Mouse (Mus musculus) ovary, postnatal 36 days (tissue): ENCODE measurements around the gene St6galnac4.

Experiments
- DNase-seq: peaks from one replicate; pipeline ENCODE4 v3.0.0; 2022; ENCODE audit warnings: low spot score, mixed read lengths

Gene St6galnac4

DNA sequence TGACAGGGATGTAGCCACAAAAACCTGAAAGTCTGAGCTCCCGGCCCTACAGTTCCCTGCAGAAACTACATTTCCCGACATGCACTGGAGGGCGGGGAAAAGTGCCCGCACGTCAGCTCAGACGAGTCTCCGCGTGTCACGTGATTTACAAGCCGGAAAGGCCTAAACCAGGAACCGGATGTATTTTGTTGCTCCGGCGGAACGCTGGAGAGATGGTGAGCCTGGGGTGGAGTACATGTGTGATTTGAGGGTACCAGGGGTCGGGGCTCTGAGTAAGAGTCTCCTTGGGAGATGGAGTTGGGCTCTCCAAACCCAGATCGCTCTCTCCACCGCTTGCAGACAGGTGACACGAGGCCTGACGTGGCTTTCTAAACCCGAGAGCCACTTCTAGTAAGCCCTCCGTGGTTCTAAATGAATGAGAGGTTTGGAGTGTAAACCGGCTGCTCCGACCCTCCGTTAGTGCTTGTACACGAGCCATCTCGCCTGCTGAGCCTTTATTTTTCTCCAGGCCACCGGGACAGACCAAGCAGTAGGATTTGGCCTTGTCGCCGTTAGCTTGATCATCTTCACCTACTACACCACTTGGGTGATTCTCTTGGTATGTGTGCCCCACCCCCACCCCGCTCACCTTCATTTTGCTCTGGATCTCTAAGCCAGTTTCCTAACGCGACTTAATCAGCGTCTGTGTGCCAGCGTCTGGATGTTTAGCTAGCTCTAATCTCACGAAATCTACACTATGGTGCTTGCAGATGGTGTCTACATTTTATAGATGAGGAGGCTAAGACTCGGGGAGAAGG is 16.0 kb upstream of the St6galnac4 start, which contains the start of gene Dpm2:
Gene Dpm2 (plus strand): TSS at position 161 of the 797 bp plus-strand sequence.
- peak; percentile 83 for DNase-seq

DNA sequence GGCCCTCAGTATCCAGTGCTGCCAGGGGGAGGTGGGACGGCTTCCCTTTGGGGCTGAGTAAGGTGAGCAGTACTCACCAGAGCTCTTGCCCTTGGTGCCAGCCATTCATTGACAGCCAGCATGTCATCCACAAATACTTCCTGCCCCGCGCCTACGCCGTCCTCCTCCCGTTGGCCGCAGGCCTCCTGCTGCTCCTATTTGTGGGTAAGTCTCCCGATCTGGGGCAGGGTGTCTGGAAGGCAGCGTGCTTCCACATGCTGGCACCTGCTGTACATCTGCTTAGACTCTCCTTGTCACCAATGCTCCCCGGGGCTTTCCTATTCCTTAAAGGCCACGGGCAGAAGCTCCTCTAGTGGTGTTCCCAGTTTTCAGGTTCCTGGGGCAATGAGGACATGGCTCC is 14.7 kb upstream of the St6galnac4 start:
- DNase-seq: no peak

DNA sequence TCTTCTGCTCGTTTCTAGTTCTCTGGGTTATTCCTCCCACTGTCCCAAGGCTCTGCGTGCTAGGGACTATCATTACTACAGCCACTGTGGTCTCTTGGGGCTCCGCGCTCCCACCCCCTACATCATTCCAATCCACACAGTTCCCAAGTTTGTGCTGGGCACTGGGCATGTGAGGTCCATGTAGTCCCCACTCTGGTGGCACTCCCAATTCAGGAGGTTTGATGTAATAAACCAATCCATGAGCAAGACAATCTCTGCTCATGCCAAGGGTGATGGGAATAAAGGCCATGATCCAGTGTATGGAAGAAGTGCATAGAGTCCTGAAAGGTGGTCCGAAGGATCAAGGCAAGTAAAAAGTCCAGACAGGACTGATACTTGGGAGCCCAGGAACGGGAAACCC is 12.4 kb upstream of the St6galnac4 start, which contains the start of gene Pip5kl1:
Gene Pip5kl1 (plus strand): TSS at position 301 of the 400 bp plus-strand sequence.
- DNase-seq: no peak

DNA sequence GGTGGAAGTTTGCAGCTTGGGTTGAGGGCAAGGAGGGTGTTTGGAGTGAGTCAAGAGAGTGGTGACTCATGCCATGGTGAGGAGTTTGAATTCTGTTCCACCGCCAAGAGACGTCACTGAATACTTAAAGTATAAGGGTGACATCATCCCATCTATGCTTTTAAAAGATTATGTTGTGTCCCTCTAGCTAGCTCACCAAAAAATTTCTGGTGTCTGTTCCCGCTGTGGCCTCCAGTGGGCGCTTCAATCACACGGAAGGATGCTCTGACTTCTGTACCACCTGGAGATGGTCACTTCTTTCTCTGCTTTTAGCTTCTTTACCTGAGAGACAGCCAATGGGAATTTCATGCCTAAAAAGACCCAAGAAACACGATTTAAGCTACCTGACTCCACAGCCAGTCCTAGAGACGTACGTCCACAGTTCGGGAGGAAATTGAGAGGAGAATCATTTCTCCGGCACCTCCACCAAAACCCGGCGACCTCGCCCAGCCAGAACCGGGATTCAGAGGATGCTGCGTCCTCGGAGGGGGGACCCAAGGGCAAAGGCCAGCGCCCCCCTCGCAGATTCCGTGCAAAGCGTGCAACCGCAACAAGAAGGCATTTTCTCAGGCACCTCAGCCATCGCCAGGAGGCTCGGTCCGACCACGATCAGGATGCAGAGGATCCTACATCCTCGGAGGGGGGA is 11.9 kb upstream of the St6galnac4 start:
- DNase-seq: no peak

DNA sequence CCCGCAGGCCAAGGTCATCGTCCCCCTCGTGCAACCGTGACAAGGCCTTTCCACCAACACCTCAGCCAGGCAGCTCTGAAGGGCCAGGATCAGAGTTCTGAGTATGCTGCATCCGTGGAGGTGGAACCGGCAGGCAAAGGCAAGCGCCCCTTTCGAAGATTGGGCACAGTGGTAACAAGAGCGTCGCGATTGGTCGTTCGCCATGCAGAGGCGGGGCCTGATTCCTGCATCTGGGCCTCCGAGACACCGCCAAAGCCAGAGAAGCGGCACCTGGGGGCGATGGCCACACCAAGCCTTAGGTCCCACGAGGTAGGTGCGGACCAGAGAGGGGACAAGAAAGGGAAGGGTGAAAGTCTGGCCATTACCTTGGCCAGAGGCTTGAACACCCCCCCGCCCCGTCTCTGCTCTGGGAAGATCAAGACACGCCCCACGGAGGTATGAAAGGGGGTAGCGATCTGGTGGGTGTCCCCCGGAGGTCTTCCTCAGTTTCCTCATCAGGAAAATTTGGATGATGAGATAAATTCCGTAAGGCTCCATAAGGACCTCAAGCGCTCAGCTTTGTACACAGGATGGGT is 11.2 kb upstream of the St6galnac4 start, which contains the start of gene 9430097D07Rik:
Gene 9430097D07Rik (minus strand): TSS at position 99 of the 575 bp plus-strand sequence.
- no peak for DNase-seq

DNA sequence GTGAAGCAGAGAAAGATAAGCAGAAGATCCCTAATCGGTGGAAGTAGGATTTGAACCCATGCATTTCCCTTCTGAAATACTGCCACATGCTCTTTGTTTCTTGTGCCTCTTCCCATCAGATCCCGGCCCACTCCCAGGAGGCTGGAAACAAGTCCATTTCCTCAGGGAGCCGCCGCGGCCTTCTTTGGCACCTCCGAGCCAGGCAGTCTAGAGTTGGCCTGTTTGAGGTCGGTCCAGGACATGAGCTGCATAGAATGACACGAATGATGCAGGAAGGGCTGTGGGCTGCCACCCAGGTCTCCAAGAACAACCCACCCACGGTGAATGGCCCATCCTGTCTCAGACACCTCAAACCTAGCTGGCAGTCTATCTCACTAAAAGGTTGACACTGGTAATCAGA is 10.4 kb upstream of the St6galnac4 start:
- DNase-seq: no peak

DNA sequence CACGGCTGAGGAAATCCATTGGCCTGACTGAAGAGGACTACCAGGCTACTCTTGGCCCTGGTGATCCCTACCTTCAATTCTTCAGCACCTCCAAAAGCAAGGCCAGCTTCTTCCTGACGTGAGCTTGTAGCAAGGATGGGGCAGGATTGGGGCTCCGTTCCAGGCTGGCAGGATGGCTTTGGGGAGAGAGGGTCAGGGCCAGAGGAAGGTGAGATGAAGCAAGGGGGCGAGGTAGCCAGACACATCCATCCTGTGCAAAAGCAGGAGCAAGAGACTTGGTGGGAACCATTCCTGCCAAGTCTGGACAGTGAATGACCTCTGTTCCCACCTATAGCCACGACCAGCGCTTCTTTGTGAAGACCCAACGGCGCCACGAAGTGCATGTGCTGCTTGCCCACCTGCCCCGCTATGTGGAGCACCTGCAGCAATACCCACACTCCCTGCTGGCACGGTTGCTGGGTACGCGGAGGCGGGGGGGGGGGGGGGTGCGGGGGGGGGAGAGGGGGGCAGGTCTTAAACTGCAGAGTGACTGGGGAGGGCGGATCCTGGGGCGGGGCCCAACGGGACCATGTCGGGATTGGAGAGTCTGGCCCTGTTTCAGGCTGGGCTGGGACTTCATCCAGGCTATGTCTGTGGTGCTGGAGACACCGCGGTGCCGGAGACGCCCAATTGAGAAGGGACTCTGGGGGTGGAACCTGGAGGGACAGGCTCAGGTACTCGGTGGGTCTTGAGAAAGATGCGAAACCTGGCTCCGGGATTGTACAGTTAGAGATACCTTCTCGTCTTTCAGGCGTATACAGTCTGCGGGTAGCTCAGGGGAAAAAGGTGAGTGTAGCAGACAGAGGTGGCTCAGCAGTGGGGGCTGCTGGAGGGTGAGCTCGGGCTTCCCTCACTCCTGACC is 8.5 kb upstream of the St6galnac4 start:
- DNase-seq: no peak

DNA sequence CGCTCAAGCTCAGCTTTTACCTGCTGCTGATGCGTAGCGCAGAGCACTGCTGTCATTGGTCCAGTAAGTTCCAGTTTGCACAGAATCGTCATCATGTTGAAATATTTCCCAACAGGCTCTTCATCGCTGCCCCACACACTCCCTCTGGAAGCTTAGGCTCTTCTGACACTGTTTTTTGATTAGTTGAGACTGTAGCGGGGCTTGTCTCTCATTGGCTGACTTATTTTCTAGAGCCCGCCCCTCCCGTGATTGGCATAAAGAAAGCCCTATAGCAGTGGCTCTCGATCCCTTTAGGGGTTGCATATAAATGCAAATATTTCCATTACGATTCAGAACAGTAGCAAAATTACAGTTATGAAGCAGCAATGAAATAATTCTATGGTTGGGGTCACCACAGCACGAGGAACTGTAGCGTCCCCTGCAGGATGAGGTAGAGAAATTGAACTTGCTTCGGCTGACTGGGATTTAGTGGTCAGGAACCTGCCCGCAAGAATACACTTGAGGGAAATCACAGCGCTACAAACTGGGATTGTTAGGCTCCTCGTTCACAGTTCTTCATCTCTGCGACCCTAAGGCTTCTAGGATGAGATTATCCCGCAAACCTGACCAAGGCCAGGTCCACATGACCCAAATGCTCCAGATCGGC is 5.3 kb upstream of the St6galnac4 start:
- no peak for DNase-seq

DNA sequence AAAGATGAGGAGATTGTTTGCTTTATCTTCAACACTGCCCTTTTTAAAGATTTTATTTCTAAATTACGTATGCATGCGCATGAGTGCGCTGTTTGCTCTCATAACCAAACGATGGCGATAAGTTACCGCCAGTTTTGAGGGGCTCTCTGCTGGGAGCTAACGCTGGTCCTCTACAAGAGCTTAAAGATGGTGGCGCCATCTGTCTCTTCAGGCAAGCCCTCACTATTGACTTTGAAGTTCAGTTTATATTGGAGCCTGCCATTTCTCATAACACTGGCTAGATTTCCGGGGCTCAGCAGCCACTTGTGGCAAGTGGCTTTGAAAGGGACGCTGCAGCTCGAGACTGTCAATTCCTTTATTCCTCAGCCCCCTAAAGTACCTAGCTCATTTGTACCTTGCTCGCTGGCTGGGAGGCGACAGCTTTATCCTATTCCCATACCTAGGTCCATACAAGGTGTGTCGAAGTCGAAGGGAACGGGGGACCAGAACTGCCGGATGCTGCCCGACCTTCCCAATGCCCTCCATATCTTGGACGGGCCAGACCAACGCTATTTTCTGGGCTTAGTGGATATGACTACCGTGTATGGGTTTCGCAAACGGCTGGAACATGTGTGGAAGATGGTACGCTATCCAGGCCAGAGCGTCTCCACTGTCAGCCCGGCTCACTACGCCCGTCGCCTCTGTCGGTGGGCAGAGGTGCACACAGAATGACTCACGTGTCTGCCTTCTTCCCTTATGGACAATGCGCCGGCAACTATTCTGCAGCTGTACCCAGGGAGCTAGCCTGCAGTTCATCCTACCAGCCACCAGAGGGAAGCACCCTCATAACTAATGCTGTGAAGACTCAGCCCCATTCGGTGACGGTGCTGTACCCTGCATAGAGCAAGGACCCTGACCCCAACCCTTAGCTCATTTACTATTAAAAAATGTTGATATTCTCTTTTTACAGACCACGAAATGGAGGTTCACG is 3.8 kb upstream of the St6galnac4 start:
- peak; percentile 68 for DNase-seq

DNA sequence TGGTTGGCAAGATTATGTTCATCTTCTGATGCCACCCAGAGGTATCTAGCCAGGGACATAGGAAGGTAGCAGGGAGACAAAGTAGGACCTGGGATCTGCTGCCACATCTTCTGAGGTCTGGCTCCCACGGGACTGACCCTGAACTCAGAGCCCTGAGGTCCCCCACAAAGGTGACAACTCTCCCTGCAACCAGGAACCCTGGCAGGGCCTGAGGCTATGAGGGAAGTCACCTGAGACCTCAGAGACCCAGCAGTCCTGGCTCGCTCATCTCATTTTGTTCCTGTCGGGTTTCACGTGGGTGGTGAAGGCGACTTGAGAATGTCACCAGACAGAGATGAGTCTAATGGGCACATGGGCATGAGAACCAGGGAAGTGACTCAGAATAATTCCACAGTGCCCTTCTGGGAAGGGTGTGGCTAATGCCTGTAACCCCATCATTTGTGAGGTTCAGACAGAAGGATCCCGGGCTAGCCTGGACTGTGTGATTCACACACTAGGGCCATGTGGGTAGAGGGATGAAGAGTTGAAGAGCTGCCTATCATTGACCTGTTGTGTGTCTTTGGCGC is 1.7 kb upstream of the St6galnac4 start:
- DNase-seq: no peak

DNA sequence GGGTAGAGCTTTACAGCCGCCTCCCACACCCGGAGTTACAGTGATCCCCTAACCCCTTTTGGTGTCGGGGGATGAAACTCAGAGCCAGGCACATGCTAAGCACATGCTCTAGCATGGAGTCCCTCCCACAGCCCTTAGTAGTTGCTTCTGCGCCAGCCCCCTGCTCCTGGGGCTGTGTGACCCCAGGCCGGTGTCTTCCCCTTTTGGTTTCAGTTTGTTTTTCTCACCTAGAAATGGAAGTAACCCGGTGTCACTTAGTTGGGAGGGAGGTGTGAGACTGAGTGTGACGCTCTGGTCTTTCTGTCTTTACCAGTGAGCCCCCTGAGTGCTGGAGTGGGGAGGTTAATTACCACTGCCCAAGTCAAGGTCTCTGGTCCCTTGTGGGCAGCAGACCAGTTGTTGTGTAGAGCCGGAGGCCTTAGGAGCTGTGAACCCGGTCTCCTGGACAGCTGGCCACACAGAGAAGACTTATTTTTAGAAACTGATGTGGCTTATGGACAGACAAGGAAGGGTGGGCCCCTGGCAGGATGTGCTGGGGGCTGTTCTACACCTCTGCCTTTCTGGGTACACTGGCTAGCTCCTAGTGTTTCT is 931 bp downstream of the St6galnac4 start:
- no peak for DNase-seq

DNA sequence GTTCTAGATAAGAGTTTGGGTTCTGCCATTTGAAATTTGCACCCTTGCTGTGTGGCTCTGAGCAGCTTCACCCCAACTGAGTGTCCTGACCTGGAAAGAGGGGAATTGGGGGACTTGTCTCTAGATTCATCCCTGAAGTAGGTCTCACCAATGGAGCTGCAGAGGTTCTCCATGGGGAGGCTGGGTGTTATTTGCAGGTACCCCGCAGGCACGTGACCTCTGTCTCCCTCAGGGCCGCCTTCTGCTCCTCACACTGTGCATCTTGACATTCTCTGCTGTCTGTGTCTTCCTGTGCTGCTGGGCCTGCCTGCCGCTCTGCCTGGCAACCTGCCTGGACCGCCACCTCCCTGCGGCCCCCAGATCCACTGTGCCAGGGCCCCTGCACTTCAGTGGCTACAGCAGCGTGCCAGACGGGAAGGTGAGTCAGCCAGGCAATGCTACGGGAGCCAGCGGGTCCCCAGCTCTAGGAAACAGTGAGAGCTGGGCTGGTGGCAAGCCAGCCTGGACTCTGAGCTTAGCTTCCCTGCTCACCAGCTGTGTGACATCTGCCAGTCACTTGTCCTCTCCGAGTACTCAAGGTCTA is 2.4 kb downstream of the St6galnac4 start:
- no peak for DNase-seq

DNA sequence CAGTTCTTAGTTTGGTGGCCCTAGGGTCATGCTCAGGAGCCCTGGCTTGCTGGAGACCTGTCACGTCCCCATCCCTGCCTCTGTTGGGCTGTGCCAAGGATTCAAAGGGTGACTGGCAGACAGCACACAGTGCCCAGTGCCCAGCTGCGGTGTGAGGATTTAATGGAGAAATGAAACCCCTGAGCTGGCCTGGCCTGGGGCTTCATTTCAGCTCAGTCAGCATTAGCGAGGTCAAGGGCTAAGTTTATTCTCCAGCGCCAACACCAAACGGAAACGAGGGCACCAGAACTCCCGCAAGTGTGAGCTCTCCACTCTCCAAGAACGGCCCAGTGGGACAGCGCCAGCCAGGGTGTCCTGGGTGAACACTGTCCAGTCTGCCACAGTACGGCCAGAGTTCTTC is 3.3 kb downstream of the St6galnac4 start:
- DNase-seq: no peak

DNA sequence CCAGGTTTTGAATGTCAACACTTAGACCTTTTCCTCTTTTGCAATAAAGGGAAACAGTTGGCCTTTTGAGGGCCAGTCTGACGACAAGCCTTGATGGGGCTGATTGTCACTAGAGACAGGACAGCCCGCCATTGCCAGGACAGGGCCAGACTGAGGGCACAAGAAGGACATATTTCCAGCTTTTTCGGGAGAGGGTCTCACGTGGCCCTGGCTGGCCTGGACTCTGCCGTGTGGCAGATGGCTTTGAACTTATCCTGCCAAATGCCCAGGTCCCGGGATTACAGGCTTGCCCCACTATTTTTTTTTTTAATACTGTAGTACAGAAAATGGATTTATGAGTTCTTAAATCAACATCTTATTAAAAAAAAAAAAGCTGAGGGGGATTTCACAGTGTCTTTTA is 4.4 kb downstream of the St6galnac4 start:
- DNase-seq: no peak

DNA sequence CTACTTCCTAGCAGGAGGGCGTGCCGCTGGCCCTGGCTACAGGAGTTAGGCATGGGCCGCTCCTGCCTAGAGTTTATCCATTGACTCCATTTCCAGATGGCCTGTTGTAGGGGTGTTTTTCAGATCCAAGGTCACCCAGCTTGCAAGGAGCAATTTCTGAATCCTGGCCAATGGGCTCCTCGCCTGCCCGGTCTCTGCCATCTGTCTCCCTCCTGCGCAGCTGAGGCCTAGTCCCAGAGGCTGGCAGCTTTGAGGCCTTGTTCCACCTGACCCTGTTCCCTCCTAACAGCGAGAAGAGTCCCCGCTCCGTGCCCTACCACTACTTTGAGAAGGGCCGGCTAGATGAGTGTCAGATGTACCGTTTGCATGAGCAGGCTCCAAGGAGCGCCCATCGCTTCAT is 9.8 kb downstream of the St6galnac4 start:
- DNase-seq: peak; percentile 60

DNA sequence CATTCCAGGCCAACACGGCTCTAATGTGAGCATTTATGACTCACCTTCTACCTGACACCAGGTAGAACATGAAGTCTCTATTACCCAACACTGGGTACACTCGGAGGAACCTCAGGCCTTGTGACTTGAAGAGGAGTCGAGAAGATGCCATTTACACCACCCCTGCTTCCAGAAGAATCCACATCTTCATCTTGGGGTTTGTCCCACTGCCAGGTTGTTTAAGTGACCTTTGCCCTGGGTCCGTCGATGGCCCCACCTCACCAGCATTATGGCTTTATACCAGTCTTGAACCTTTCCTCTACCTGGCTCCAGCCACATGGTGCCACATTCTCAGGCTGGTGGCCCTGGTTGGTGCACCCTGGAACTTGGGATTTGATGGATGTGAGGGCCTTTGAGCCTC is 10.4 kb downstream of the St6galnac4 start:
- DNase-seq: no peak

DNA sequence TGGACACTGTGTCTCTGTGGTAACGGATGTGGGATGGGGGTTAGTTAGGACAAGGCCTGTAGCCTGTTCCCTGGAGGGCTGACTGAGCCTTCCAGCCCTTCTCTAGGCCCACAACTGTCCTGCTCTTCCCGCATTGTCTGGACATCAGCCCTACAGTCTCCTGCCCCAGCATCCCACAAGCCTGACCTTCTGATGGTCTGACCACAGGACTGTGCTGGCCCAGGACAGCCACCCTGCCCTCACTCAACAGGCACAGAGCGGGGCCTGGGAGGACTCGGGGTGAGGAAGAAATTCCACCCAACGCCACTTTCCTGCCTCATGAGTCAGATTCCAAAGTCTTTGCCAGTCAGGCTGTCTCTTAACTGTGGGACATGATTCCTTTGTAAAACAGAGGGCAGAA is 10.8 kb downstream of the St6galnac4 start:
- no peak for DNase-seq

DNA sequence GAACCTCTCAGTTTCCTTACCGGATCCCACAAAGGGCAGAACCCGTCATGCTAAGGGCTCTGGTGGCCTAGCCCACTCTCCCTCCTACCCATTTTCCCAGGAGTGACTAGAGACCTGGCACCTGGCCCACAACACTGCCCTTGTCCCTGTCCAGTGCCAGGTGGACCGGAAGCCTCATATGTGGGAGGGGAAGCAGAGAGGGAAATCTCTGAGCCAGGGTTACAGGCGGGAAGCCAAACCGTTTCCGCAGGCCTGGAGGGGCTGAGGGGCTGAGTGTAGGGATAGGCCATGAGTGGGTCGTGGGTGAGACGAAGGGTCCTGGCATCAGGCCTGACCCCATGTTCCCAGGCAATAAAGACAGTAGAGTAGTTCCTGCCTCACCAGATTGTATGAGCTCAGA is 11.6 kb downstream of the St6galnac4 start:
- DNase-seq: no peak

DNA sequence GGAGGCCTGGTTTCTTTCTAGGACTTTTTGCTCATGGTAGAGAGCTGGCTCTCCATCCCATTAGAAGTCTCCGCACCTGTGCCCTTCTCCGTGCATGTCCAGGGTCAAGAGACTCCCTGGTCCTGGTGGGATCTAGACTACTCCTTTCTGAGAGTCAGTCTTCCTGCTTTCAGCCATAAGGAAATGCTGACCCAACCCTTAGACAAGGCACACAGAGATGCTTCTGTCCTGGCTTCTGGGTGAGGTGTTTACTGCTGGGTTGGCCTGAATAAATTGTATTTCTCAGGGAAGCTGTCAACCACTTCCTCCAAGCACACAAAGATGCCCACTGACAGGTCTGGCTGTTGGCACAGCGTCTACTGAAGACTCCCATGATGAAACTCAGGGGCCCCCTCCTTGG is 12.5 kb downstream of the St6galnac4 start, which contains the start of gene St6galnac6:
Gene St6galnac6 (plus strand): TSS at position 301 of the 400 bp plus-strand sequence.
- DNase-seq: no peak
